Mouse (Mus musculus): ENCODE measurements around the gene Trmt61a.
"Not testable (repeated sequence)": the region's sequence is repeated elsewhere in the genome, so short reads cannot be mapped to it uniquely, and the experiment has no call there.

Gene Trmt61a

GRCm38 (mm10) chr12:111677882-111678669 lies at the start of gene Trmt61a:
TSS of gene Trmt61a (plus strand) at chr12:111678105.
- DNase-seq (ENCODE audit: low spot score in 2 of 2): peak; percentile 84 to 91

- peak; percentile 68 to 84 for DNase-seq (ENCODE audit: low spot score in 2 of 2)
Observed at GRCm38 (mm10) chr12:111648061-111648645, 29.8 kb upstream of the Trmt61a start.

- DNase-seq (ENCODE audit: low spot score in 2 of 2): peak in 1 of 2 experiments; percentile 38
Observed at GRCm38 (mm10) chr12:111652953-111653352, 25.0 kb upstream of the Trmt61a start.

- peak; percentile 77 to 88 for DNase-seq (ENCODE audit: low spot score in 2 of 2)
Observed at GRCm38 (mm10) chr12:111653434-111653833, 24.5 kb upstream of the Trmt61a start.

- no peak for DNase-seq (ENCODE audit: low spot score in 2 of 2)
Observed at GRCm38 (mm10) chr12:111655695-111656094, 22.2 kb upstream of the Trmt61a start.

- DNase-seq (ENCODE audit: low spot score in 2 of 2): no peak
Observed at GRCm38 (mm10) chr12:111659331-111659730, 18.6 kb upstream of the Trmt61a start.

- no peak for DNase-seq (ENCODE audit: low spot score in 2 of 2)
Observed at GRCm38 (mm10) chr12:111660628-111661027, 17.3 kb upstream of the Trmt61a start.

- DNase-seq (ENCODE audit: low spot score in 2 of 2): not testable (repeated sequence)
Observed at GRCm38 (mm10) chr12:111661554-111661953, 16.4 kb upstream of the Trmt61a start.

GRCm38 (mm10) chr12:111663228-111664143 lies 14.4 kb upstream of the Trmt61a start:
- no peak for DNase-seq (ENCODE audit: low spot score in 2 of 2)

- DNase-seq (ENCODE audit: low spot score in 2 of 2): no peak
Observed at GRCm38 (mm10) chr12:111664144-111664634, 13.7 kb upstream of the Trmt61a start.

- DNase-seq (ENCODE audit: low spot score in 2 of 2): no peak
Observed at GRCm38 (mm10) chr12:111665041-111665880, 12.6 kb upstream of the Trmt61a start.

GRCm38 (mm10) chr12:111666380-111666779 lies 11.5 kb upstream of the Trmt61a start:
- peak; percentile 75 to 90 for DNase-seq (ENCODE audit: low spot score in 2 of 2)

GRCm38 (mm10) chr12:111667421-111667820 lies 10.5 kb upstream of the Trmt61a start:
- DNase-seq (ENCODE audit: low spot score in 2 of 2): no peak

GRCm38 (mm10) chr12:111668457-111668912 lies 9.4 kb upstream of the Trmt61a start:
- DNase-seq (ENCODE audit: low spot score in 2 of 2): peak; percentile 96 to 97

GRCm38 (mm10) chr12:111669000-111669788 lies 8.7 kb upstream of the Trmt61a start:
- DNase-seq (ENCODE audit: low spot score in 2 of 2): no peak

- no peak for DNase-seq (ENCODE audit: low spot score in 2 of 2)
Observed at GRCm38 (mm10) chr12:111669961-111670360, 7.9 kb upstream of the Trmt61a start.

- DNase-seq (ENCODE audit: low spot score in 2 of 2): peak in 1 of 2 experiments; percentile 78
Observed at GRCm38 (mm10) chr12:111670371-111670971, 7.4 kb upstream of the Trmt61a start.

GRCm38 (mm10) chr12:111670976-111671375 lies 6.9 kb upstream of the Trmt61a start:
- DNase-seq (ENCODE audit: low spot score in 2 of 2): no peak

GRCm38 (mm10) chr12:111671431-111671902 lies 6.4 kb upstream of the Trmt61a start:
- DNase-seq (ENCODE audit: low spot score in 2 of 2): peak in 1 of 2 experiments; percentile 79
